Mouse (Mus musculus): Measurements from ENCODE around the gene Slx4ip. TPM values are rescaled to one million over a fixed set of nuclear protein-coding genes. Genes with fewer than 3 reads are reported as not detected.

Slx4ip gene
- polyA plus RNA-seq, 1 experiment from 2014 or later = 11.9 TPM

Other genes with a start within 250 kb of the Slx4ip start
- gene Snap25, start 177.8 kb upstream of the Slx4ip start, polyA plus RNA-seq (2014; fragmentation: Nextera tagmentation; extraction: Ambion mirVana) = 56.7 and 66.8 TPM in 2 replicates
- gene AL731706.2, start 5.5 kb upstream of the Slx4ip start, polyA plus RNA-seq (2014; fragmentation: Nextera tagmentation; extraction: Ambion mirVana) = 25.8 and 27.1 TPM in 2 replicates
- gene AL731706.1, start 171 bp downstream of the Slx4ip start, polyA plus RNA-seq (2014; fragmentation: Nextera tagmentation; extraction: Ambion mirVana) = 25.4 and 28.8 TPM in 2 replicates
- gene Mkks, start 171 bp downstream of the Slx4ip start, polyA plus RNA-seq (2014; fragmentation: Nextera tagmentation; extraction: Ambion mirVana) = 18.3 and 18.8 TPM in 2 replicates
- gene Jag1, start 225.4 kb downstream of the Slx4ip start, polyA plus RNA-seq (2014; fragmentation: Nextera tagmentation; extraction: Ambion mirVana) = 21.3 and 22.1 TPM in 2 replicates

Measured in hindbrain, embryonic 11.5 days (tissue).